Mouse (Mus musculus) lung, postnatal 14 days (tissue): ENCODE data around the gene Npff.

Source experiments
- DNase-seq: peaks from one replicate; pipeline ENCODE4 v3.0.0; 2021

Npff gene

GRCm38 (mm10) chr15:102524892-102525485 lies at the start of gene Npff:
TSS of gene Npff (minus strand) at chr15:102524942.
- DNase-seq, result peak; percentile 80

DNA sequence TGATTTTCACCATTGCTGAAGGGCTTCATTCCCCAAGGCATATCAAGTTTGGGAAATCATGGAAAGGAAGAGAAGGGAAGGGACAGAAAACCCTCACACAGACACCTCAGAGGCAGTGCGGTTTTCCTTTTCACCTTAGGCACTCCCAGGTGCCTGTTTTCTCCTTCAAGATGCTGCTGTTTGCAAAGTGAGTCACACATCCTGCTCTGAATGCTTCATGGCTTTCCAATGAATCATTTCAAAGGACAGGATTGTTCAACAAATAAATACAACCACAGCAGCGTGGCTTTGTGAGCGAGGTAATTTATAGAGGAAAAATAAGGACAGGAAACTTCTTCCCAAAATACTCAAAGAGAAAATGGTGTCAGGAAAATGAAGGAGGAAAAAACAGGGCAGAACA lies 47.3 kb upstream of the Npff start:
- DNase-seq, result no peak

DNA sequence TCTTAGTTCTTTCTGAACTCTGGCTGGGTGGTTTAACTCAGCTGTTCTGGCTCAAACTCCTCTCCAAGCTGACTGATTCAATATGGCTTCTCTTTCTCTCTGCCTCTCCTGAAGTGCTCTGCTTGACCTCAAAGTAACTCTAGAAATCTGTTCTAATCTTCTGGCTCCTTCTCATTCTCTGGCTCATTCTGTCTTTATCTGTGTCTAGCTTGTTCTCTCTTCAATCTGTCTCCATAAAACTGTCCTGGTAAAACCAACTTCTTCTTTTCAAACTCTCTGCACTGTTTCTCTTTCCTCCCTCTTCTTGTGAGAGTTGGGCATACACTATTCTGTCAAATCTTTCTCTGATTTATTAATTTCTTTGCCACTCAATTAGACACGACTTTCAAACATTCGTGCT lies 43.1 kb upstream of the Npff start:
- DNase-seq, result no peak

DNA sequence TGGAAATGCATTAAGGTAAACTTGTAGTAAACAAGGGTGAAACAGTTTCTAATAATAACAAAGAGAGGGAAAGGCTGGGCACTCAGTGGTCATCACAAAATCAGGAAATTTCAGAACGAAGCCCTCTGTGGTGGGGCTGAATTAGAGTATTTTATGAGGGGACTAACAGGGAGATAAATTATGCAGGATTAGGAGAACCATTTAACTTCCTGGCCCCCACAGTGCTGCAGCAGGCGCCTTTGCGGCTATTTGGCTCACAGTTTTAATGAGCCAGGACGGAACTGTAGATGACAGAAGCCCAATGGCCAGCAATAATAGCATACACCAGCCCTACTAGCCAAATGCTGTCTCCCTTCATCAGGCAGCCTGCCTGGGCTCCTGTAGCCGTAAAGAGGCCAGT lies 38.9 kb upstream of the Npff start:
- no peak for DNase-seq

- DNase-seq, result no peak
These were observed 38.3 kb upstream of the Npff start for GRCm38 (mm10) chr15:102563061-102563460.

GRCm38 (mm10) chr15:102562491-102562890 lies 37.7 kb upstream of the Npff start:
- no peak for DNase-seq

- no peak for DNase-seq
These were observed 32.8 kb upstream of the Npff start for GRCm38 (mm10) chr15:102557580-102557979.

DNA sequence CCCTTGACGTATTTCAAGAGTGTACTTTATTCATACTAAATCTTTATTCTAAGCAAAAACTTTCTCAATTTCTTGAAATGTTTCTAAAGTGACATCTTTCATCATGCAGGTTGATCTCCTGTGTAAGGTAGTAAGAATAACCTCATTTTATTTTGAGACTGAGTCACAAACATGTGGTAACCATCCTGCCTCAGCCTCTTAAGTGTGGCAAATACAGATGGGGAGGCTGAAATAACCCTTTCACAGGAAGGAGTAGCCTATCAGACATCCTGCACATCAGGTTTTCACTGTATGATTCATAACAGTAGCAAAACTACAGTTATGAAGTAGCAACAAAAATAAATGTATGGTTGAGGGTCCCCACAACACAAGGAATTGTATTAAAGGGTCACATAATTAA lies 30.8 kb upstream of the Npff start:
- DNase-seq, result no peak

DNA sequence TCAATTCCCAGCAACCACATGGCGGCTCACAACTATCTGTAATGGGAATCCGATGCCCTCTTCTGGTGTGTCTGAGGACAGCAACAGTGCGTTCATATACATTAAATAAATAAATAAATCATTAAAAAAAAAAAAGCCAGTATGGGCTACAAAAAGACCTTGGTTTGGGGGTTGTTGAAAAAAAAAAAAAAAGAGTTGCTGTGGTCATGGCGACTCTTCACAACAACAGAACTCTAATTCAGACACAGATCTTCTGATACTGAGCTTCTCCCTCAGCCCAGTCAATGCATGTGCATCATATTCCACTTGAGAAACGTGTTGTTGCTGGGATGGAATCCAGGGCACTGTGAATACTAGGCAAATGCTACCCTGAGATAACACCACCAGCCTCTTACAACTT lies 27.9 kb upstream of the Npff start:
- no peak for DNase-seq

GRCm38 (mm10) chr15:102547478-102547877 lies 22.7 kb upstream of the Npff start:
- DNase-seq, result no peak

DNA sequence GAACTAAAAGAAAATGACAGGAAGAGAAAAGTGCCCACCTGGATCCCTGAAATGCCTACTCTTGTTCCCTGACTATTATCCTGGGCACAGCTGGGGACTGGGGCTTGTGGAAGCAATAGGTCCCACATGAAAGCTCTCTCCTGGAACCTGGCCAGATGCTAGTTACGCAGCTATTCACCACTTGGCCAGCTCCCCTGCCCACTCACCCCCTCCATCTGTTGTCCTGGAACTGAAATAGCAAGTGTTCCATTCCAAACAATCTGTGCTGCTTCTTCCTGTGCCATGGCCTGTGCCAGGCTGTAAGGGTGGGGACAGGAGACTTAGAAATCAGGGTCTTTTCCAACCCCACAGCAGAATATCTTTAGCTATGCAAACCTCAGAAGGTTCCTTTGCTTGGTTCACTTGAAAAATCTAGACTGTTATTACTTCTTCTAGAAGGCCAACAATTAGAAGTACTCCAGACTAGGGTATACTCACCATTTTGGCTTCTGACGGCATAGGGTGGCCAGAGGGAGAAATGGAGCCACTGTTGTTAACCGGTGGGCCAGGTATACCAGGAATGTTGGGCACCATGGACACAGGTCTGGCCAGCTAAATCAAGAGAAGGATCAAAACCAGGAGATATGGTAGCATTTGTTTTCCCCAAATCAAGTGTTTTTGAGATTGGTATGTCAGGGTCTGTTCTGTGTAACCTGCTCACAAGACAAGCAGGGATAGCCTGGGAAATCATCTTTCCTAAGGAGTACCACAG lies 22.1 kb upstream of the Npff start:
- DNase-seq, result peak; percentile 72

DNA sequence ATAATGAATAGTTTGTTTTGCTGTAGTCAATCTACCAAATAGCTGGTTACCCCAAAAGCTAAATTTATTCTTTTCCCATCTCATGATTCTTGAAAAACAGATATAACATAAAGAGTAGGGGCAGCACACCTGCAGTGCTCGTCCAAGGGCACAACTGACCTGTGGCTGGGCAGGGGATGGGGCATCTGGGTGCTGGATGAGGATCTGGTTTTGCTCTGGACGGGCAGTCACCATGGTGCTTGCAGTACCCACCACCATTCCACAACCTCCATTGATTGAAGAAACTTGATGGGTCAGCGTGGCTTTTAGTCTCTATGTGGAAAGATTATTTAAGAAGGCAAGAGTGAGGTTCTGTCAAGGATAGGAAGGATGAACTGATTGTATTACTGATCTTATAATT lies 21.5 kb upstream of the Npff start:
- no peak for DNase-seq

DNA sequence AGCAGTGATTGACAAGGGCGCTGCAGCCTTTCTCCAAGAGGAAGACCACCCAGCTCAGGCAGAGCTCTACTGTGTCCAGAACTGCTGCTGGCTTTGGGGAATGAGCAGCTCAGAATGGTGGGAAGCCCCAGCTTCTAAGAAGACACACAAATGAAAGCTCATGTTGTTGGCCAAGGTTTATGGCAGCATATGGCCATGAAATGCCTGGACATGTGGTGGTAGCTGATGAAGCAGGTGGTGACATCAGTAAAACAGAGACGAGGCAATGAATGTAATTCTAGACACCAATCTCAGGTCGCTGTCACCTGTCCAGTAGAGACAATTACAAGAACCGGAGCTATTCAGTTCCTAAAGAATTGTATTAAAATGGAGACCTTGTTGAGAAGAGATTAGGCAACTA lies 20.1 kb upstream of the Npff start:
- DNase-seq, result no peak

- no peak for DNase-seq
These were observed 9.2 kb upstream of the Npff start for GRCm38 (mm10) chr15:102533926-102534325.

DNA sequence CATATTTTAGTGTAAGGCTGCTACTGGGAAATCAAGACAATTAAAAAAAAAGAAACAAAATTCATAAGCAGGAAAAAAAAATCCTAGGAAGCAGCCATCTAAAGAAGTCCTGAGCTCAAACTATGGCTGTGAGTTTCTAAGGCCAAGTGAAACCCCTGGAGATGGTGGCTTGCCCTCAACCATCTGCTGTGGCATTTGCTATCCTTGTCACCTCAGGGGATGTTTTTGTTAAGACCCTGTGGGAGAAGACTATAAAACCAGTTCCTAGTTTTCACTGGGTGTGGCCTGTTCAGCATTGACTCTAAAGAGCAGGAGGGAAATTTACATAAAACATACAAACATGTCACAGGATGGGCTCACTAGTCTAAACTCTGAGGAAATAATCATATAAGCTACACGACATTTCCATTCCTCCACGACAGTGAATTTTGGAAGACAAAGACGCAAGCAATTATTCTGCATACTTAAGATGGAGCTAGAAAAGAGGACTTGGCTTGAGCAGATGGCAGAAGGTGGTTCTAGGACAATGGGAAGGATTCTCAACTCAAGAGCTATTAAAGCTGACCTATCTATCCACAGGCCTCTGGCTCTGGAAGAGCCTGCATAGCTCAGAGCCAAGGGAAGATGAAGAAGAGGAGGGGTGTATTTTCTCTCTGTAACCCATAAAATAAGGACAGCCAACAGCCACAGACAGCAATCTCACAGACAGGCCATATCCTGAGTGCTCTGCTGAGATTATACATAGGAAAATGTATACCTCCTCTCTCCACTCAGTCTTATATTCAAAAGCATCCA lies 7.6 kb upstream of the Npff start:
- DNase-seq, result no peak

DNA sequence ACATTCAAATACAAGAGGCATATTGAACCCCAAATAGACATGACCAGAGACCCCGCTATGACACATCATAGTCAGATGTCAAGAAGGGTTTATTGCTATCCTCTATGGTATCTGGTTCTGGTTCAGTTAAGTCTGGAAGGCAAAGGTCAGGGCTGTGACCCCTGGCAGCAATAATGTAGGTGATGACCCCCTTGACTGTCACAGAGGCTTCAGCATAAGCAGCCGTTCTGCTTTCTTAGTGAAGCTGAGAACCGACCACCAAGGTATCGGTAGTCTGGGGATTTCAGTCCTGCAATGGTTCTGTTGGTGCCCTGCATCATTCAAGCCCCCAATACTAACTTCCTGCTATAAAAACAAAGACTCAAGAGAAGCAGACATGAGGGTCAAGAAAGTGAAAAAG lies 6.8 kb upstream of the Npff start:
- DNase-seq, result no peak

DNA sequence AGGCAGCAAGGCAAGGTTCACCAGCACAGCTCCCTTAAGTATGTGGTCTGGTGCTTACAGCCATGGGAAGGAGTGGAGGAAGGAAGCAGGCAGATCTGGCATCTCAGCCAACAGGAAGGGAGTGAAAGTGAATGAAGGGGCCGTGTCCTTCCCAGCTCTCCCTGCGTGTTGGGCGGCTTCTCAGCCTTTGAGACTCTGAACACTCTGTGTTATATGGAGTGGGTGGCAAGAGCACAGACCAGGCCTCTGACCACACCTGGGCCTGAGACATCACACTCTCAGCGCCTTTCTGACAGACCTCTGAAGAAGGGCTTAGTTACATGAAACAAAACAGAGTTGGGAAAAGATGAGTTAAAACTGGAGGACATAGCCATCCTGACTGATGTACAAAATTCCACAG lies 5.8 kb upstream of the Npff start:
- no peak for DNase-seq

- no peak for DNase-seq
These were observed 3.7 kb upstream of the Npff start for GRCm38 (mm10) chr15:102528396-102528795.

GRCm38 (mm10) chr15:102527936-102528335 lies 3.2 kb upstream of the Npff start:
- no peak for DNase-seq

- no peak for DNase-seq
These were observed 1.6 kb upstream of the Npff start for GRCm38 (mm10) chr15:102526111-102527002.

DNA sequence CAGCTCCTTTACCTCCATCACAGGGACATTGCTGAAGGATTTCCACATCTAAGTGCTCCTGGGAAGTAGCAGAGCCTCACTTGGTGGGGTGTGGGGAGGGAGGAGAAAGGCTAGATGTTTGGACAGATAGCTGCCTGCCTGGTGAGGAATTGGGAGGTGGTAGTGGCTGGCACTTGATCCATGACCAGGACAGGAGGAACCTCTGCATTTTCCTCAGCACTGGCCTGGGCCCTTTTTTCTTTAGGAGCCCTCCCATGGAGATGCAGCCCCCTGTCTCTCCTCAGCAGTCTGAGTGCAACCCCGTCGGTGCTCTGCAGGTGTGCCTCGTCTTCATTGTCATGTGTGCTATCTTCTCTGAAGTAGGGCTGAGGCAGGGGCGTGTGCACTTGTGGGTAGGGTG lies 3.3 kb downstream of the Npff start:
- no peak for DNase-seq

DNA sequence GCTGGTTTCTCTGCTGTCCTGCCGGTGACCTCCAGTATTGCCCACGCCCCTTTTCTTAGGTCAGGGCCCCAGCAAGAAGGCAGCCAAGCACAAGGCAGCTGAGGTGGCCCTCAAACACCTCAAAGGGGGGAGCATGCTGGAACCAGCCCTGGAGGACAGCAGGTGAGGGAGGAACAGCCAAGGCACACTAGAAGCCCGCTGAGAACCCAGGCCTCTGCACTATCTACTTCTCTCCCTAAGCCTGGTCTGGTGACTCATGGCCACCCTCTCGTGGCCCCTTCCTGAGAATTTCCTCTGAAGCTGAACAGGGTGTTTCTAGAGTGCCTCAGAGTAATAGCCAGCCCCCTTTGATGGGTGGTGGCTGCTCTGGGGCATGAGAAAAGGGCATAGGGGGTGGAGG lies 4.3 kb downstream of the Npff start:
- DNase-seq, result no peak
